Mouse (Mus musculus) liver, embryonic 14.5 days (tissue): ENCODE measurements around the gene Glod5.

Experiments
- CTCF ChIP-seq: IDR thresholded peaks from 2 replicates; pipeline ENCODE4 v1.5.1; 2016; ENCODE audit warnings: antibody characterized with exemption, low read depth, control low read depth
- EP300 ChIP-seq: IDR thresholded peaks from 2 replicates; pipeline ENCODE4 v1.6.1; 2016; ENCODE audit warnings: antibody characterized with exemption, low read depth

DNA sequence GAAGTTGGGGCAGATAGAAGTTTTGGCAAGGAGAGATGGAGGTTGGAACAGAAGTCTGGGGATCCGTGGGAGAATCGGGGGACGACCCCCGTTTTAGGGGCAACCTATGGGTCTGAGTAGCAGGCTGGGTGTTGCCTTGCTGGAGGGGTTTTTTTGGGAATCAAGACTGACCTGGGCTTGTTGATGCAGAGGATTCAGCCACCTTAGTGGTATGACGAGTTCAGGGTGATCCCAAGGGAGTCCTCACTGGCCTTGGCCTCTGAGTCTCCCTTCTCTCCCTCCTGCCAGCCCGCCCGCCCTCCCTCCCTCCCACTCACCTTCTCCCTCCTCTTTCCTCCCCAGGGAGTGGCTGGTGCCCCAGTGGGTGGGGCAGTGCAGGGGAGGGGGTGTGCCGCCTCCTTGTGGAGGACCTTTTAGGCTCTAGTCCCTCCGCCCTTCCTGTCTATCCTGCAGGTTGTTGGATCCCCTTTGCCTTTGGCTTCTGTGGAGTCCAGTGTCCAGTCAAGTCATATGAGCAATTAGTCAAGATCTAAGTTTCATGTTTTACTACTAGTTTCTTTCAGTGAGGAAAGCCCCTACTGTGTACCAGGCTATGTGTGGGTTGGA is 50.6 kb downstream of the Glod5 start:
- peak; percentile 63 for TF ChIP-seq CTCF
- no peak for TF ChIP-seq EP300
